Mouse (Mus musculus) brain, embryonic 14.5 days (tissue): Measurements from ENCODE around the gene 1700028P14Rik.

Source experiments
- CTCF ChIP-seq: fragments of 200-500 bp; IDR thresholded peaks from 2 replicates; pipeline ENCODE4 v1.5.1; 2012; ENCODE audit warnings: inconsistent platforms, mild to moderate bottlenecking, moderate library complexity, borderline replicate concordance; ENCODE audit not compliant: insufficient read depth, insufficient read length; ENCODE audit errors: extremely low read depth
- POLR2A ChIP-seq: fragments of 200-500 bp; IDR thresholded peaks from 2 replicates; pipeline ENCODE4 v1.6.1; 2012; ENCODE audit warnings: mild to moderate bottlenecking, inconsistent platforms, borderline replicate concordance; ENCODE audit not compliant: poor library complexity, insufficient read depth, insufficient read length, severe bottlenecking; ENCODE audit errors: extremely low read depth

DNA sequence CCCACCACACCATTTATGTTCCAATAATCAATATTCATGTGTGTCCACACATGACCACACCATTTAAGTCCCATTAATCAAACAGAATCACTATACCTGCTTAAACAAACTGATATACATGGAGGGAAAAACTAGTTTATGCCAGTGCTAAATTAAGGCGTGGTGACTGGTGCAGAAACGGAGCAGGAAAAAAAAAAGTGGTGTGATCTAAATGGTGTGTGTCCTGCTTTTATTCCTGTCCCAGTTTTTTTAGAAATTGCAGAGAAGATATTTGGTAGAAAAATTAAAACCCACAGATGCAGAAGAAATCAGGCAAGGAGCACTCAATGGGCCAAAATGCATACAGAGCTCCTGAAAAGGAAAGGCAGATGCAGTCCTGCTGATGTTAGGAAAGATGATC, 44.7 kb downstream of the 1700028P14Rik start:
- TF ChIP-seq CTCF (no peak), POLR2A (no peak)
